Mouse (Mus musculus): ENCODE measurements around the gene Ift46. TPM values are rescaled to one million over a fixed set of nuclear protein-coding genes. Genes with fewer than 3 reads are reported as not detected.
"Not testable (repeated sequence)": the region's sequence is repeated elsewhere in the genome, so short reads cannot be mapped to it uniquely, and the experiment has no call there.

The Ift46 gene
- polyA plus RNA-seq, 1 experiment from 2014 or later: 130 TPM

DNA sequence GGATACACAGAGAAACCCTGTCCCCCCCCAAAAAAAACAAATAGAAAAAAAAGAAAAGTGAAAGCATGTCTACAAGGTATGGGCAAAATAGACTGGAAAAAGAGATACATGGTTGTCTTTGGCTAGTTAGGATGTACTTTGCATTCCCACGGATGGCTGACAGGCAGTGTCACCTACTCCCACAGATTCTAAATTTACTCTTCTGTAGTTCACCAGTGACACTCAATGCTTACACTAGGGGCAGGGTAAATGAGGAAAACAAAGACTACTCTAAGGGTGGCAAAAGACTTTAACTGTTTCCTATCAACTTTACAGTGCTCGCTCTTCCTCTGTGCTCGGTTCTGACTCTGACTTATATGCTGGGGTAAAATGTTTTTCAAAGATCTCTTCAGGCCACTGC is 21.0 kb upstream of the Ift46 start:
- 97% methylated on average over 3 of the region's 3 CpGs for WGBS
- Histone ChIP-seq H3K4me1 (no peaks in the 10 kb centered on the region), H3K4me3 (no peak overlapping the region), H3K27me3 (ENCODE audit: low read depth, poor library complexity, severe bottlenecking) (no peaks in the 10 kb centered on the region), H3K9me3 (replicated peaks) (no peaks in the 10 kb centered on the region), H3K27ac (replicated peaks) (no peak overlapping the region), H3K36me3 (peaks cover 99% of the 10 kb centered on the region)
- DNase-seq (ENCODE audit: low spot score): no peak

GRCm38 (mm10) chr9:44747341-44747740 is 20.4 kb upstream of the Ift46 start:
- H3K36me3 ChIP-seq: peaks cover 100% of the 10 kb centered on the region
- no peak for DNase-seq (ENCODE audit: low spot score)
- 91% methylated on average over 3 of the region's 3 CpGs for WGBS

GRCm38 (mm10) chr9:44748473-44748872 is 19.2 kb upstream of the Ift46 start:
- H3K9me3 ChIP-seq (replicated peaks): no peaks in the 10 kb centered on the region
- H3K4me3 ChIP-seq: no peak overlapping the region
- WGBS: 95% methylated on average over 7 of the region's 7 CpGs
- H3K27me3 ChIP-seq (ENCODE audit: low read depth, poor library complexity, severe bottlenecking): no peaks in the 10 kb centered on the region
- no peak overlapping the region for H3K27ac ChIP-seq (replicated peaks)
- H3K4me1 ChIP-seq: no peaks in the 10 kb centered on the region
- H3K36me3 ChIP-seq: peaks cover 99% of the 10 kb centered on the region
- DNase-seq (ENCODE audit: low spot score): no peak

More at GRCm38 (mm10) chr9:44747341-44747740, 20.4 kb upstream of the Ift46 start:
- no peak overlapping the region for H3K27ac ChIP-seq (replicated peaks)
- no peaks in the 10 kb centered on the region for H3K27me3 ChIP-seq (ENCODE audit: low read depth, poor library complexity, severe bottlenecking)
- no peaks in the 10 kb centered on the region for H3K9me3 ChIP-seq (replicated peaks)
- H3K4me1 ChIP-seq: no peaks in the 10 kb centered on the region
- no peak overlapping the region for H3K4me3 ChIP-seq

DNA sequence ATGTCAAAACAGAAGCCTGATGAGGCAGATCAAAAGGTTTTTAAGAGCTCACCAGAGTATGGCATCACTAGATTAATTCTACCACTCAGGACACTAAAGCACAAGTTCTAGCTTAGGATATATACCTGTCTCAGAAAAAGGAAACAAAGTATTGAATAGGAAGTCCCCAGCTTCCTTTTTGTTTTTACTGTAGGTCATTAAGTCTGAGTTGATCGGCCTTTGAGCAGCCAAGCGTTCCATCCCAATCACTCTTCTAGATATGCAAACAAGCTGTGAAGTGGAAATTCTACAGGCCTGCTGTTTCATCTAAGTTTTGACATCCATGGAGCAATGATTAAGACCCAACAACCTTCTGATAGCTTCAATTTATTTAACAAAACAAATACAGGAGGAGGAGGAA is 6.8 kb upstream of the Ift46 start:
- 97% methylated on average over 2 of the region's 2 CpGs for WGBS
- DNase-seq (ENCODE audit: low spot score): no peak
- Histone ChIP-seq H3K9me3 (replicated peaks) (no peaks in the 10 kb centered on the region), H3K36me3 (peaks cover 47% of the 10 kb centered on the region), H3K27ac (replicated peaks) (no peak overlapping the region), H3K27me3 (ENCODE audit: low read depth, poor library complexity, severe bottlenecking) (no peaks in the 10 kb centered on the region), H3K4me1 (peaks cover 8% of the 10 kb centered on the region), H3K4me3 (no peak overlapping the region)

DNA sequence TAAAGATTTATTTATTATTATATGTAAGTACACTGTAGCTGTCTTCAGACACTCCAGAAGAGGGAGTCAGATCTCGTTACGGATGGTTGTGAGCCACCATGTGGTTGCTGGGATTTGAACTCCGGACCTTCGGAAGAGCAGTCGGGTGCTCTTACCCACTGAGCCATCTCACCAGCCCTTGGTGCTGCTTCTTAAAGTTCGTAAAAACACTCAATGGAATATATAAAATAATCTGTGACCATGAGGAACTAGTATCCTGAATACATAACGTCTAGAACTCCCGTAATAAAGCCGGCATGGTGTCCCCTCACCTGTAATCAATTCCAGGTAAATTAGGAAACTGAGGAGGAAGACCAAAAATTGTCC is 304 bp downstream of the Ift46 start:
- not testable (repeated sequence) for H3K9me3 ChIP-seq (replicated peaks); DNase-seq (ENCODE audit: low spot score); H3K27ac ChIP-seq (replicated peaks); H3K27me3 ChIP-seq (ENCODE audit: low read depth, poor library complexity, severe bottlenecking); H3K36me3 ChIP-seq
- WGBS: 41% methylated on average over 9 of the region's 9 CpGs
- H3K4me1 ChIP-seq: peaks cover 18% of the 10 kb centered on the region
- peak overlapping the region; percentile 100 for H3K4me3 ChIP-seq

DNA sequence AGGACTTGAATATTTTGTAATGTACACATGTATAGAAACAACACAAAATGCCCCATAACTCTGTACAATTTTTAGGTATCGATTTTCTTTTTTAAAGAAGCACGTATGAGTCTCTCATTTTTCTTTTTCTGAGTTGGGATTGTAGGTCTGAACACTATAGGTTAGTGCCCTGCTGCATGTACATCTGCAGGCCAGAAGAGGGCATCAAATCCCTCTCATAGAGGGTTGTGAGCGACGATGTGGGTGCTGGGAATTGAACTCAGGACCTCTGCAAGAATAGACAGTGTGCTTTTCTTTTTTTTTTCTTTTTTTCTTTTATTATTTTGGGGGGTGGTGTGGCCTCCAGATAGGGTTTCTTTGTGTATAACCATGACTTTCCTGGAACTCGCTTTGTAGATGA is 3.7 kb downstream of the Ift46 start:
- DNase-seq (ENCODE audit: low spot score): no peak
- Histone ChIP-seq H3K4me1 (peaks cover 15% of the 10 kb centered on the region), H3K27ac (replicated peaks) (no peak overlapping the region), H3K27me3 (ENCODE audit: low read depth, poor library complexity, severe bottlenecking) (no peaks in the 10 kb centered on the region), H3K4me3 (no peak overlapping the region), H3K36me3 (peaks cover 18% of the 10 kb centered on the region), H3K9me3 (replicated peaks) (no peaks in the 10 kb centered on the region)
- WGBS: 90% methylated on average over 5 of the region's 5 CpGs

GRCm38 (mm10) chr9:44772392-44772749 is 4.7 kb downstream of the Ift46 start:
- H3K27ac ChIP-seq (replicated peaks): no peak overlapping the region
- peaks cover 23% of the 10 kb centered on the region for H3K36me3 ChIP-seq
- peak overlapping the region; percentile 85; the same call in 1 of the 2 replicates for H3K4me3 ChIP-seq
- no peaks in the 10 kb centered on the region for H3K27me3 ChIP-seq (ENCODE audit: low read depth, poor library complexity, severe bottlenecking)
- peaks cover 8% of the 10 kb centered on the region for H3K4me1 ChIP-seq
- no peaks in the 10 kb centered on the region for H3K9me3 ChIP-seq (replicated peaks)
- 27% methylated on average over 5 of the region's 5 CpGs for WGBS
- DNase-seq (ENCODE audit: low spot score): no peak

GRCm38 (mm10) chr9:44772750-44773651 is 5.3 kb downstream of the Ift46 start:
- peaks cover 24% of the 10 kb centered on the region for H3K36me3 ChIP-seq
- no peaks in the 10 kb centered on the region for H3K27me3 ChIP-seq (ENCODE audit: low read depth, poor library complexity, severe bottlenecking)
- H3K27ac ChIP-seq (replicated peaks): peak overlapping the region; percentile 91
- DNase-seq (ENCODE audit: low spot score): peak; percentile 93
- H3K9me3 ChIP-seq (replicated peaks): no peaks in the 10 kb centered on the region
- H3K4me3 ChIP-seq: peak overlapping the region; percentile 85
- H3K4me1 ChIP-seq: peaks cover 8% of the 10 kb centered on the region
- WGBS: 1% methylated on average over 41 of the region's 41 CpGs

GRCm38 (mm10) chr9:44792842-44793241 is 25.1 kb downstream of the Ift46 start:
- Histone ChIP-seq H3K27me3 (ENCODE audit: low read depth, poor library complexity, severe bottlenecking) (peaks cover 21% of the 10 kb centered on the region), H3K4me3 (no peak overlapping the region), H3K36me3 (peaks cover 48% of the 10 kb centered on the region), H3K27ac (replicated peaks) (no peak overlapping the region), H3K4me1 (no peaks in the 10 kb centered on the region), H3K9me3 (replicated peaks) (no peaks in the 10 kb centered on the region)
- WGBS: 83% methylated on average over 9 of the region's 9 CpGs
- DNase-seq (ENCODE audit: low spot score): no peak

- Histone ChIP-seq H3K4me1 (peaks cover 26% of the 10 kb centered on the region), H3K36me3 (0 out of 2 replicates have a peak, but pooled peaks cover 3% of the 10 kb centered on the region), H3K9me3 (replicated peaks) (no peaks in the 10 kb centered on the region), H3K27me3 (ENCODE audit: low read depth, poor library complexity, severe bottlenecking) (peaks cover 63% of the 10 kb centered on the region), H3K4me3 (peak overlapping the region; percentile 62; the same call in 1 of the 2 replicates), H3K27ac (replicated peaks) (no peak overlapping the region)
- 42% methylated on average over 7 of the region's 7 CpGs for WGBS
- DNase-seq (ENCODE audit: low spot score): no peak
These were observed 30.6 kb downstream of the Ift46 start for GRCm38 (mm10) chr9:44798298-44798697.

- peak within 1 kb of the TSS; percentile 62 for H3K4me3 ChIP-seq
- peaks cover 63% of the 10 kb centered on the region for H3K27me3 ChIP-seq (ENCODE audit: low read depth, poor library complexity, severe bottlenecking)
- no peaks in the 10 kb centered on the region for H3K9me3 ChIP-seq (replicated peaks)
- H3K36me3 ChIP-seq: 0 out of 2 replicates have a peak, but pooled peaks cover 3% of the 10 kb centered on the region
- peaks cover 26% of the 10 kb centered on the region for H3K4me1 ChIP-seq
- H3K27ac ChIP-seq (replicated peaks): peak within 1 kb of the TSS; percentile 81
- peak; percentile 85 for DNase-seq (ENCODE audit: low spot score)
- WGBS: under 1% methylated on average over 75 of the region's 75 CpGs
These were observed 31.6 kb downstream of the Ift46 start, which contains the start of gene Tmem25 for GRCm38 (mm10) chr9:44799102-44799957. Gene Tmem25, minus strand, starts transcription at chr9:44799307.

GRCm38 (mm10) chr9:44799958-44800324 is 32.2 kb downstream of the Ift46 start:
- DNase-seq (ENCODE audit: low spot score): no peak
- Histone ChIP-seq H3K27me3 (ENCODE audit: low read depth, poor library complexity, severe bottlenecking) (peaks cover 63% of the 10 kb centered on the region), H3K4me1 (peaks cover 26% of the 10 kb centered on the region), H3K9me3 (replicated peaks) (no peaks in the 10 kb centered on the region), H3K36me3 (peaks cover 7% of the 10 kb centered on the region), H3K27ac (replicated peaks) (peak overlapping the region; percentile 81), H3K4me3 (peak overlapping the region; percentile 62)
- 45% methylated on average over 9 of the region's 9 CpGs for WGBS

All from midbrain, embryonic 10.5 days (tissue).